Mouse (Mus musculus) myocyte (in vitro differentiated cells): Measurements from ENCODE around the gene Dennd1a.

Experiments used
- E2F4 ChIP-seq: IDR thresholded peaks from one replicate; pipeline ENCODE4 v1.6.1; 2011; ENCODE audit warnings: mild to moderate bottlenecking, control low read depth, moderate library complexity; ENCODE audit not compliant: insufficient read depth
- POLR2AphosphoS2 ChIP-seq: IDR thresholded peaks from one replicate; pipeline ENCODE4 v1.6.1; 2011; ENCODE audit warnings: low read depth, control low read depth; ENCODE audit not compliant: insufficient read length

GRCm38 (mm10) chr2:38184977-38185376 lies 102.2 kb downstream of the Dennd1a start:
- TF ChIP-seq POLR2AphosphoS2, result no peak
- no peak for TF ChIP-seq E2F4
